Comparison of ENCODE assay signal across 20 mouse cellular contexts in genomic region chr9:103386573-103386972, GRCm38 (mm10). TPM values are rescaled to one million over a fixed set of nuclear protein-coding genes. Genes with fewer than 3 reads are reported as not detected.
A peak's percentile ranks its signal among the peaks of the same experiment; 100 is the strongest.
DNase-seq lines count a peak whose midpoint lies in the region; ATAC-seq lines count a peak whose summit lies in the region.
"Had no signal": no experiment of that assay in that cellular context is flagged by ENCODE, and none has a peak within 500 bp of the region (broad histone marks: within the 10 kb centered on the region; RNA-seq: fewer than 3 reads in every experiment).

No protein-coding gene starts in this region.

- no peak for ATAC-seq in forebrain, embryonic 16.5 days
- peak; percentile 67 for ATAC-seq in kidney, embryonic 14.5 days (ENCODE audit: low FRiP score, low TSS enrichment)
- 0 out of 2 replicates have a peak, but pooled peaks have one; percentile 34 for ATAC-seq in midbrain, embryonic 13.5 days
- ATAC-seq in midbrain, embryonic 15.5 days (replicated peaks): no peak
- no peak for ATAC-seq in limb, embryonic 15.5 days (ENCODE audit: insufficient number of reproducible peaks, low FRiP score, low TSS enrichment, low read depth)
- ATAC-seq: CD4-positive, CD25-positive, alpha-beta regulatory T cell, adult 4 months had no signal

- no peaks in the 10 kb centered on the region for H3K36me3 ChIP-seq in forebrain, embryonic 10.5 days (replicated peaks)
- no peaks in the 10 kb centered on the region for H3K36me3 ChIP-seq in forebrain, embryonic 16.5 days (ENCODE audit: control insufficient read depth, insufficient read depth)
- no peaks in the 10 kb centered on the region for H3K36me3 ChIP-seq in kidney, embryonic 14.5 days (ENCODE audit: control insufficient read depth, insufficient read depth, low read length)
- no peaks in the 10 kb centered on the region for H3K36me3 ChIP-seq in midbrain, embryonic 13.5 days
- no peaks in the 10 kb centered on the region for H3K36me3 ChIP-seq in midbrain, embryonic 15.5 days (replicated peaks)
- no peaks in the 10 kb centered on the region for H3K36me3 ChIP-seq in limb, embryonic 15.5 days
- H3K36me3 ChIP-seq: embryonic facial prominence, embryonic 15.5 days; liver, embryonic 13.5 days; neural tube, embryonic 12.5 days had no signal

- WGBS in forebrain, embryonic 10.5 days: 58% methylated on average over 5 of the region's 5 CpGs
- WGBS in forebrain, embryonic 16.5 days: 42% methylated on average over 5 of the region's 5 CpGs
- WGBS in kidney, embryonic 14.5 days: 22% methylated on average over 5 of the region's 5 CpGs
- 46% methylated on average over 5 of the region's 5 CpGs for WGBS in midbrain, embryonic 13.5 days
- 44% methylated on average over 5 of the region's 5 CpGs for WGBS in midbrain, embryonic 15.5 days
- 23% methylated on average over 5 of the region's 5 CpGs for WGBS in limb, embryonic 15.5 days

- no peak for DNase-seq in forebrain, embryonic 10.5 days (ENCODE audit: extremely low spot score, low spot score)
- DNase-seq in kidney, postnatal 10 days: no peak
- no peak for DNase-seq in left cerebral cortex, postnatal 25 days (ENCODE audit: low spot score in 2 of 2)
- DNase-seq: adrenal gland, postnatal 25 days; cerebellum, adult 8-10 months; gastrocnemius, postnatal 25 days; kidney, postnatal 36 days; layer of hippocampus, postnatal 36 days; liver, embryonic 13.5 days; lung, adult 2 months; right cerebral cortex, postnatal 14 days had no signal

- intact Hi-C loops in left cerebral cortex, postnatal 25 days (cut with DNase I): no loop called here

- no peak overlapping the region for H3K4me3 ChIP-seq in forebrain, embryonic 10.5 days
- H3K4me3 ChIP-seq in forebrain, embryonic 16.5 days (replicated peaks; ENCODE audit: low read length): no peak overlapping the region
- H3K4me3 ChIP-seq in kidney, embryonic 14.5 days (ENCODE audit: low read length): no peak overlapping the region
- H3K4me3 ChIP-seq in midbrain, embryonic 13.5 days (replicated peaks): no peak overlapping the region
- no peak overlapping the region for H3K4me3 ChIP-seq in midbrain, embryonic 15.5 days
- H3K4me3 ChIP-seq in limb, embryonic 15.5 days: no peak overlapping the region
- H3K4me3 ChIP-seq: embryonic facial prominence, embryonic 15.5 days; liver, embryonic 13.5 days; neural tube, embryonic 12.5 days had no signal

- H3K9me3 ChIP-seq in forebrain, embryonic 10.5 days: no peaks in the 10 kb centered on the region
- H3K9me3 ChIP-seq in forebrain, embryonic 16.5 days (ENCODE audit: control insufficient read depth, low read length): no peaks in the 10 kb centered on the region
- H3K9me3 ChIP-seq in kidney, embryonic 14.5 days (ENCODE audit: control insufficient read depth, low read length): no peaks in the 10 kb centered on the region
- H3K9me3 ChIP-seq in midbrain, embryonic 13.5 days: no peaks in the 10 kb centered on the region
- H3K9me3 ChIP-seq in midbrain, embryonic 15.5 days: no peaks in the 10 kb centered on the region
- H3K9me3 ChIP-seq in limb, embryonic 15.5 days: no peaks in the 10 kb centered on the region
- H3K9me3 ChIP-seq: embryonic facial prominence, embryonic 15.5 days; liver, embryonic 13.5 days; neural tube, embryonic 12.5 days had no signal

- no peaks in the 10 kb centered on the region for H3K27me3 ChIP-seq in forebrain, embryonic 10.5 days (ENCODE audit: poor library complexity, severe bottlenecking)
- no peaks in the 10 kb centered on the region for H3K27me3 ChIP-seq in forebrain, embryonic 16.5 days (replicated peaks; ENCODE audit: control insufficient read depth, insufficient read depth, low read length)
- no peaks in the 10 kb centered on the region for H3K27me3 ChIP-seq in kidney, embryonic 14.5 days (ENCODE audit: control insufficient read depth, insufficient read depth, low read length)
- no peaks in the 10 kb centered on the region for H3K27me3 ChIP-seq in midbrain, embryonic 13.5 days
- H3K27me3 ChIP-seq in midbrain, embryonic 15.5 days (replicated peaks): no peaks in the 10 kb centered on the region
- H3K27me3 ChIP-seq in limb, embryonic 15.5 days: 0 out of 2 replicates have a peak, but pooled peaks cover 2% of the 10 kb centered on the region
- H3K27me3 ChIP-seq: embryonic facial prominence, embryonic 15.5 days; liver, embryonic 13.5 days; neural tube, embryonic 12.5 days had no signal

- no peak overlapping the region for H3K4me2 ChIP-seq in forebrain, embryonic 16.5 days (ENCODE audit: low read length)
- H3K4me2 ChIP-seq in kidney, embryonic 14.5 days (replicated peaks; ENCODE audit: low read depth, low read length): no peak overlapping the region
- no peak overlapping the region for H3K4me2 ChIP-seq in midbrain, embryonic 13.5 days (replicated peaks)
- no peak overlapping the region for H3K4me2 ChIP-seq in midbrain, embryonic 15.5 days
- H3K4me2 ChIP-seq in limb, embryonic 15.5 days: no peak overlapping the region
- H3K4me2 ChIP-seq: embryonic facial prominence, embryonic 15.5 days; liver, embryonic 13.5 days; neural tube, embryonic 12.5 days had no signal

- H3K27ac ChIP-seq in forebrain, embryonic 10.5 days: 0 out of 2 replicates have a peak overlapping the region, but pooled peaks have one; percentile 0
- no peak overlapping the region for H3K27ac ChIP-seq in forebrain, embryonic 16.5 days (ENCODE audit: low read length)
- no peak overlapping the region for H3K27ac ChIP-seq in kidney, embryonic 14.5 days (ENCODE audit: low read depth, low read length)
- no peak overlapping the region for H3K27ac ChIP-seq in midbrain, embryonic 13.5 days
- H3K27ac ChIP-seq in midbrain, embryonic 15.5 days: no peak overlapping the region
- H3K27ac ChIP-seq in limb, embryonic 15.5 days: peak overlapping the region; percentile 18; the same call in 1 of the 2 replicates
- H3K27ac ChIP-seq: embryonic facial prominence, embryonic 15.5 days; liver, embryonic 13.5 days; macrophage; neural tube, embryonic 12.5 days had no signal

- peaks cover 32% of the 10 kb centered on the region for H3K4me1 ChIP-seq in forebrain, embryonic 10.5 days
- H3K4me1 ChIP-seq in forebrain, embryonic 16.5 days (replicated peaks; ENCODE audit: control insufficient read depth, insufficient read depth, low read length): no peaks in the 10 kb centered on the region; the same call in 1 of the 2 replicates
- H3K4me1 ChIP-seq in kidney, embryonic 14.5 days (ENCODE audit: control insufficient read depth, insufficient read depth, low read length): peaks cover 8% of the 10 kb centered on the region; the same call in 1 of the 2 replicates
- H3K4me1 ChIP-seq in midbrain, embryonic 13.5 days (replicated peaks): peaks cover 12% of the 10 kb centered on the region; the same call in 1 of the 2 replicates
- H3K4me1 ChIP-seq in midbrain, embryonic 15.5 days: no peaks in the 10 kb centered on the region
- peaks cover 18% of the 10 kb centered on the region for H3K4me1 ChIP-seq in limb, embryonic 15.5 days
- H3K4me1 ChIP-seq: liver, embryonic 13.5 days had no signal

- H3K9ac ChIP-seq in forebrain, embryonic 16.5 days (replicated peaks; ENCODE audit: low read depth, low read length): no peak overlapping the region
- H3K9ac ChIP-seq in kidney, embryonic 14.5 days (ENCODE audit: low read depth, low read length): no peak overlapping the region
- H3K9ac ChIP-seq in midbrain, embryonic 13.5 days (replicated peaks): no peak overlapping the region
- no peak overlapping the region for H3K9ac ChIP-seq in midbrain, embryonic 15.5 days
- H3K9ac ChIP-seq in limb, embryonic 15.5 days: no peak overlapping the region
- H3K9ac ChIP-seq: embryonic facial prominence, embryonic 15.5 days; liver, embryonic 13.5 days; neural tube, embryonic 12.5 days had no signal

RNA-seq across cellular contexts. Expression of gene Cdv3, which starts 20.9 kb away (rescaled TPM):
- polyA plus RNA-seq in forebrain, embryonic 10.5 days (2016; fragmentation: Nextera tagmentation; extraction: Ambion mirVana): 188 and 213 TPM in 2 replicates
- polyA plus RNA-seq in forebrain, embryonic 16.5 days (2015; fragmentation: Nextera tagmentation; extraction: Ambion mirVana): 82.8 and 113 TPM in 2 replicates
- 82.9 and 114 TPM in 2 replicates for polyA plus RNA-seq in kidney, embryonic 14.5 days (2014; fragmentation: Nextera tagmentation; extraction: Ambion mirVana)
- 85.2 and 105 TPM in 2 replicates for polyA plus RNA-seq in midbrain, embryonic 13.5 days (2015; fragmentation: Nextera tagmentation; extraction: Ambion mirVana)
- 79.1 and 83.7 TPM in 2 replicates for polyA plus RNA-seq in midbrain, embryonic 15.5 days (2015; fragmentation: Nextera tagmentation; extraction: Ambion mirVana)
- polyA plus RNA-seq in limb, embryonic 15.5 days (2015; fragmentation: Nextera tagmentation; extraction: Ambion mirVana): 95.2 and 121 TPM in 2 replicates
- 10 to 100 TPM; 77.9 to 79.0 TPM for total RNA-seq in left cerebral cortex, postnatal 25 days (2021)

Comparison
In these comparisons a context has a peak if more than half of its experiments do, and no peak if none do; other contexts are left out.
1. H3K27ac ChIP-seq: peak in forebrain, embryonic 10.5 days (single experiment) and limb, embryonic 15.5 days (single experiment); none in forebrain, embryonic 16.5 days (single experiment), kidney, embryonic 14.5 days (single experiment), midbrain, embryonic 13.5 days (single experiment) and midbrain, embryonic 15.5 days (single experiment).
2. ATAC-seq: peak in kidney, embryonic 14.5 days (single experiment) and midbrain, embryonic 13.5 days (single experiment); none in forebrain, embryonic 16.5 days (single experiment), midbrain, embryonic 15.5 days (single experiment) and limb, embryonic 15.5 days (single experiment).